Mouse (Mus musculus): Measurements from ENCODE around the gene Mob4. TPM values are rescaled to one million over a fixed set of nuclear protein-coding genes. Genes with fewer than 3 reads are reported as not detected.
"Not testable (repeated sequence)": the region's sequence is repeated elsewhere in the genome, so short reads cannot be mapped to it uniquely, and the experiment has no call there.

Mob4 gene
- polyA plus RNA-seq, 1 experiment from 2014 or later, result 173 TPM

GRCm38 (mm10) chr1:55092056-55092455 is 39.0 kb upstream of the Mob4 start:
- no peak overlapping the region for H3K4me2 ChIP-seq (ENCODE audit: low read length)
- ATAC-seq, result no peak
- DNase-seq (ENCODE audit: low spot score), result no peak
- H3K9me3 ChIP-seq (replicated peaks; ENCODE audit: control insufficient read depth, low read length), result no peaks in the 10 kb centered on the region
- H3K4me1 ChIP-seq (ENCODE audit: control insufficient read depth, insufficient read depth, low read length), result peaks cover 12% of the 10 kb centered on the region; the same call in 1 of the 2 replicates
- no peak overlapping the region for H3K27ac ChIP-seq (ENCODE audit: low read depth, low read length)
- no peak overlapping the region for H3K9ac ChIP-seq (ENCODE audit: low read length)
- H3K36me3 ChIP-seq (ENCODE audit: control insufficient read depth, insufficient read depth, low read length), result peaks cover 30% of the 10 kb centered on the region
- no peaks in the 10 kb centered on the region for H3K27me3 ChIP-seq (replicated peaks; ENCODE audit: control insufficient read depth, insufficient read depth, low read length)
- no peak overlapping the region for H3K4me3 ChIP-seq (ENCODE audit: low read depth, low read length)
- WGBS, result 91% methylated on average over 2 of the region's 2 CpGs

- DNase-seq (ENCODE audit: low spot score), result no peak
- WGBS, result 76% methylated on average over 1 of the region's 1 CpGs
- Histone ChIP-seq H3K9me3 (replicated peaks; ENCODE audit: control insufficient read depth, low read length) (no peaks in the 10 kb centered on the region), H3K27me3 (replicated peaks; ENCODE audit: control insufficient read depth, insufficient read depth, low read length) (no peaks in the 10 kb centered on the region), H3K36me3 (ENCODE audit: control insufficient read depth, insufficient read depth, low read length) (peaks cover 30% of the 10 kb centered on the region), H3K4me1 (ENCODE audit: control insufficient read depth, insufficient read depth, low read length) (peaks cover 12% of the 10 kb centered on the region; the same call in 1 of the 2 replicates), H3K4me3 (ENCODE audit: low read depth, low read length) (no peak overlapping the region), H3K9ac (ENCODE audit: low read length) (no peak overlapping the region), H3K4me2 (ENCODE audit: low read length) (no peak overlapping the region), H3K27ac (ENCODE audit: low read depth, low read length) (no peak overlapping the region)
- no peak for ATAC-seq
Observed at GRCm38 (mm10) chr1:55092469-55092868, 38.6 kb upstream of the Mob4 start.

- DNase-seq (ENCODE audit: low spot score) (no peak), ATAC-seq (no peak)
- no peak overlapping the region for H3K27ac ChIP-seq (ENCODE audit: low read depth, low read length)
- H3K4me3 ChIP-seq (ENCODE audit: low read depth, low read length), result no peak overlapping the region
- no peaks in the 10 kb centered on the region for H3K27me3 ChIP-seq (replicated peaks; ENCODE audit: control insufficient read depth, insufficient read depth, low read length)
- no peaks in the 10 kb centered on the region for H3K4me1 ChIP-seq (ENCODE audit: control insufficient read depth, insufficient read depth, low read length)
- H3K36me3 ChIP-seq (ENCODE audit: control insufficient read depth, insufficient read depth, low read length), result no peaks in the 10 kb centered on the region
- 88% methylated on average over 9 of the region's 9 CpGs for WGBS
- no peak overlapping the region for H3K4me2 ChIP-seq (ENCODE audit: low read length)
- H3K9ac ChIP-seq (ENCODE audit: low read length), result no peak overlapping the region
- no peaks in the 10 kb centered on the region for H3K9me3 ChIP-seq (replicated peaks; ENCODE audit: control insufficient read depth, low read length)
Observed at GRCm38 (mm10) chr1:55106919-55107585, 24.0 kb upstream of the Mob4 start.

- Histone ChIP-seq H3K4me3 (ENCODE audit: low read depth, low read length) (no peak overlapping the region), H3K4me2 (ENCODE audit: low read length) (no peak overlapping the region), H3K27ac (ENCODE audit: low read depth, low read length) (no peak overlapping the region), H3K4me1 (ENCODE audit: control insufficient read depth, insufficient read depth, low read length) (no peaks in the 10 kb centered on the region), H3K9me3 (replicated peaks; ENCODE audit: control insufficient read depth, low read length) (no peaks in the 10 kb centered on the region), H3K27me3 (replicated peaks; ENCODE audit: control insufficient read depth, insufficient read depth, low read length) (no peaks in the 10 kb centered on the region), H3K9ac (ENCODE audit: low read length) (no peak overlapping the region), H3K36me3 (ENCODE audit: control insufficient read depth, insufficient read depth, low read length) (no peaks in the 10 kb centered on the region)
- no peak for ATAC-seq
- no peak for DNase-seq (ENCODE audit: low spot score)
- 88% methylated on average over 1 of the region's 1 CpGs for WGBS
Observed at GRCm38 (mm10) chr1:55107644-55108043, 23.4 kb upstream of the Mob4 start.

- DNase-seq (ENCODE audit: low spot score), result no peak
- no peaks in the 10 kb centered on the region for H3K36me3 ChIP-seq (ENCODE audit: control insufficient read depth, insufficient read depth, low read length)
- 22% methylated on average over 2 of the region's 2 CpGs for WGBS
Observed at GRCm38 (mm10) chr1:55108473-55108872, 22.6 kb upstream of the Mob4 start.

GRCm38 (mm10) chr1:55109066-55109766 is 21.8 kb upstream of the Mob4 start:
- ATAC-seq (no peak), DNase-seq (ENCODE audit: low spot score) (no peak)
- Histone ChIP-seq H3K27ac (ENCODE audit: low read depth, low read length) (no peak overlapping the region), H3K27me3 (replicated peaks; ENCODE audit: control insufficient read depth, insufficient read depth, low read length) (no peaks in the 10 kb centered on the region), H3K36me3 (ENCODE audit: control insufficient read depth, insufficient read depth, low read length) (no peaks in the 10 kb centered on the region), H3K4me3 (ENCODE audit: low read depth, low read length) (no peak overlapping the region), H3K9ac (ENCODE audit: low read length) (no peak overlapping the region), H3K9me3 (replicated peaks; ENCODE audit: control insufficient read depth, low read length) (no peaks in the 10 kb centered on the region), H3K4me1 (ENCODE audit: control insufficient read depth, insufficient read depth, low read length) (no peaks in the 10 kb centered on the region), H3K4me2 (ENCODE audit: low read length) (no peak overlapping the region)
- 84% methylated on average over 4 of the region's 4 CpGs for WGBS

More at GRCm38 (mm10) chr1:55108473-55108872, 22.6 kb upstream of the Mob4 start:
- Histone ChIP-seq H3K27ac (ENCODE audit: low read depth, low read length) (no peak overlapping the region), H3K4me2 (ENCODE audit: low read length) (no peak overlapping the region), H3K9me3 (replicated peaks; ENCODE audit: control insufficient read depth, low read length) (no peaks in the 10 kb centered on the region), H3K27me3 (replicated peaks; ENCODE audit: control insufficient read depth, insufficient read depth, low read length) (no peaks in the 10 kb centered on the region), H3K4me3 (ENCODE audit: low read depth, low read length) (no peak overlapping the region), H3K9ac (ENCODE audit: low read length) (no peak overlapping the region), H3K4me1 (ENCODE audit: control insufficient read depth, insufficient read depth, low read length) (no peaks in the 10 kb centered on the region)
- no peak for ATAC-seq

GRCm38 (mm10) chr1:55123046-55123445 is 8.0 kb upstream of the Mob4 start:
- H3K27me3 ChIP-seq (replicated peaks; ENCODE audit: control insufficient read depth, insufficient read depth, low read length), result no peaks in the 10 kb centered on the region
- H3K4me1 ChIP-seq (ENCODE audit: control insufficient read depth, insufficient read depth, low read length), result no peaks in the 10 kb centered on the region
- H3K36me3 ChIP-seq (ENCODE audit: control insufficient read depth, insufficient read depth, low read length), result no peaks in the 10 kb centered on the region
- no peak overlapping the region for H3K4me2 ChIP-seq (ENCODE audit: low read length)
- no peak for DNase-seq (ENCODE audit: low spot score)
- H3K4me3 ChIP-seq (ENCODE audit: low read depth, low read length), result no peak overlapping the region
- ATAC-seq, result no peak
- no peak overlapping the region for H3K9ac ChIP-seq (ENCODE audit: low read length)
- no peak overlapping the region for H3K27ac ChIP-seq (ENCODE audit: low read depth, low read length)
- no peaks in the 10 kb centered on the region for H3K9me3 ChIP-seq (replicated peaks; ENCODE audit: control insufficient read depth, low read length)
- WGBS, result 85% methylated on average over 5 of the region's 5 CpGs

GRCm38 (mm10) chr1:55123561-55123960 is 7.5 kb upstream of the Mob4 start:
- no peak for DNase-seq (ENCODE audit: low spot score)
- no peaks in the 10 kb centered on the region for H3K27me3 ChIP-seq (replicated peaks; ENCODE audit: control insufficient read depth, insufficient read depth, low read length)
- ATAC-seq, result no peak
- H3K9me3 ChIP-seq (replicated peaks; ENCODE audit: control insufficient read depth, low read length), result no peaks in the 10 kb centered on the region
- no peak overlapping the region for H3K9ac ChIP-seq (ENCODE audit: low read length)
- WGBS, result 88% methylated on average over 2 of the region's 2 CpGs
- H3K4me2 ChIP-seq (ENCODE audit: low read length), result no peak overlapping the region
- H3K4me3 ChIP-seq (ENCODE audit: low read depth, low read length), result no peak overlapping the region
- H3K27ac ChIP-seq (ENCODE audit: low read depth, low read length), result no peak overlapping the region
- H3K36me3 ChIP-seq (ENCODE audit: control insufficient read depth, insufficient read depth, low read length), result no peaks in the 10 kb centered on the region
- H3K4me1 ChIP-seq (ENCODE audit: control insufficient read depth, insufficient read depth, low read length), result no peaks in the 10 kb centered on the region

- H3K9ac ChIP-seq (ENCODE audit: low read length); H3K27ac ChIP-seq (ENCODE audit: low read depth, low read length); H3K36me3 ChIP-seq (ENCODE audit: control insufficient read depth, insufficient read depth, low read length); H3K4me2 ChIP-seq (ENCODE audit: low read length); H3K4me3 ChIP-seq (ENCODE audit: low read depth, low read length); ATAC-seq; H3K9me3 ChIP-seq (replicated peaks; ENCODE audit: control insufficient read depth, low read length); H3K4me1 ChIP-seq (ENCODE audit: control insufficient read depth, insufficient read depth, low read length); DNase-seq (ENCODE audit: low spot score); H3K27me3 ChIP-seq (replicated peaks; ENCODE audit: control insufficient read depth, insufficient read depth, low read length): not testable (repeated sequence)
- 98% methylated on average over 2 of the region's 2 CpGs for WGBS
Observed at GRCm38 (mm10) chr1:55124136-55124535, 6.9 kb upstream of the Mob4 start.

Measured in forebrain, embryonic 14.5 days (tissue).